Mouse (Mus musculus) erythroblast, embryonic 14.5 days (primary cell): ENCODE data around the gene Ly9.

Source experiments
- GATA1 ChIP-seq: IDR thresholded peaks from 2 replicates; pipeline ENCODE4 v1.6.1; 2012; ENCODE audit warnings: low read length, inconsistent platforms, mixed read lengths
- TAL1 ChIP-seq: IDR thresholded peaks from 3 replicates; pipeline ENCODE4 v1.6.1; 2012; ENCODE audit warnings: low read length, inconsistent platforms, mixed read lengths

DNA sequence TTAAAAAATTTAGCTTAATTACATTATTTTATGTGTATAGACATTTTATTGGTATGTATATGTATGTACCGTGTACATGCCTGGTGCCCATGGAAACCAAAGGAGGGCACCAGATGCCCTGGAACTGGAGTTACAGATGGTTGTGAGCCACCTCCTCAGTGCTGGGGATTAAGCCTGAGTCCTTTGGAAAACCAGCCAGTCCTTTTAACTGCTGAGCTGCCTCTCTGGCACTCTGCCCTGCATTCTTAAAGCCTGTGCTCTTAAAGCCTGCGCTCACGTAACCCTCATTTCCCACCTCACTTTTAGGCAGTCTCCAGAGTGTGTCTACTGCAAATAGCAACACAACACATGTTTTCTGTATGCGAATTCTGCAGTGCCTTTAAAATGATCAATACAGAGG, 23.7 kb upstream of the Ly9 start:
- TF ChIP-seq GATA1 = no peak
- no peak for TF ChIP-seq TAL1
